Mouse (Mus musculus): ENCODE results near the gene Elof1.

GRCm38 (mm10) chr9:22119543-22119942, 2.6 kb upstream of the Elof1 start:
- TF ChIP-seq CTCF (IDR thresholded peaks at IDR 0.05; ENCODE audit: borderline replicate concordance, insufficient read depth, low read depth, low read length), result no peak
- TF ChIP-seq POLR2A (IDR thresholded peaks at IDR 0.05; ENCODE audit: borderline replicate concordance, insufficient read depth, low read length), result no peak

All from cerebellum, adult 2 months (tissue).